Mouse (Mus musculus) hematopoietic stem cell, adult 5-6 weeks (primary cell): Measurements from ENCODE around the gene Calr4. TPM values are rescaled to one million over a fixed set of nuclear protein-coding genes. Genes with fewer than 3 reads are reported as not detected.

Experiments
- ATAC-seq, 2 experiments: fragments of 125-278 bp in 1 of 2; replicated peaks in 1 of 2; 2 replicates each; pipeline ENCODE4 v1.8.0; 2016 to 2017; ENCODE audit warnings: inconsistent platforms in 2 of 2, mild to moderate bottlenecking in 2 of 2, moderate number of reproducible peaks in 2 of 2, low read depth in 1 of 2, moderate TSS enrichment in 1 of 2; ENCODE audit not compliant: low FRiP score in 2 of 2, poor library complexity in 2 of 2, severe bottlenecking in 2 of 2, insufficient read depth in 1 of 2, low TSS enrichment in 1 of 2
- total RNA-seq: library from RNA; stranded (forward); fragments of 172-1452, 232-1000 nt; gene quantifications from 2 replicates; pipeline ENCODE4 v1.2.3, GENCODE M21; 2017

Gene Calr4
- total RNA-seq, 1 experiment from 2014 or later, result not detected

DNA sequence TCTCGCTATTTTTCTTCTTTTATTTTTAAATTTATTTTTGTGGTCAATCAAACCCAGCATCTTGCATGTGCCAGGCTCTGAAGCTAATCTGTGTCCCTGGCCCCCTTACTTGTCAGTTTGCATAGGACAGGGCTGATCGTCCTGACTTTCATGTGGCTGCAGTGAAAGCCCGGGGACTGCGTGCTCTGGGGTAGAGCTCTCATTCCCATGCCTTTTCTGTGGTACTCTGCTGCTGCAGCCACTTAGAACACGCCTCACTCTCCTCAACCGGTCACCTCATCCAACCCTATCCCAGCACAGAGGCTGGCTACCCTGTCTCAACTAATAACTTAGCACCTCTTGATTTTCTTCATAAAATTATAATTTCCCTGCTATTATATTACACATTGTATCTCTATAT, 8.7 kb upstream of the Calr4 start:
- ATAC-seq, result no peak

DNA sequence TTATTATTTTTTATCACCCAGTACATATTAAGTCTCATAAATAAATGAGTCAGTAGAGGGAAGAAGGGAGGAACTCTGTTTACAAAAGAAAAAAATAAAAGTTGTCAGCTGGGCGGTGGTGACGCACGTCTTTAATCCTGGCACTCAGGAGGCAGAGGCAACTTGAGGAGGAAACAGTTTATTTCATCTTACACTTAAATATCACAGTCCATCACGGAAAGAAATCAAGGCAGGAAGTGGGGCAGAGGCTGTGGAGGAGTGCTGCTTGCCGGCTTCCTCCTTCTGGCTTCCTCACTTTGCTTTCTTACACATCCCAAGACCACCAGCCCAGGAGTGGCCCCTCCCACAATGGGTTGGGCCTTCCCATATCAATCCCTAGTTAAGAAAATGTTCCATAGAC, 8.2 kb upstream of the Calr4 start:
- no peak for ATAC-seq

DNA sequence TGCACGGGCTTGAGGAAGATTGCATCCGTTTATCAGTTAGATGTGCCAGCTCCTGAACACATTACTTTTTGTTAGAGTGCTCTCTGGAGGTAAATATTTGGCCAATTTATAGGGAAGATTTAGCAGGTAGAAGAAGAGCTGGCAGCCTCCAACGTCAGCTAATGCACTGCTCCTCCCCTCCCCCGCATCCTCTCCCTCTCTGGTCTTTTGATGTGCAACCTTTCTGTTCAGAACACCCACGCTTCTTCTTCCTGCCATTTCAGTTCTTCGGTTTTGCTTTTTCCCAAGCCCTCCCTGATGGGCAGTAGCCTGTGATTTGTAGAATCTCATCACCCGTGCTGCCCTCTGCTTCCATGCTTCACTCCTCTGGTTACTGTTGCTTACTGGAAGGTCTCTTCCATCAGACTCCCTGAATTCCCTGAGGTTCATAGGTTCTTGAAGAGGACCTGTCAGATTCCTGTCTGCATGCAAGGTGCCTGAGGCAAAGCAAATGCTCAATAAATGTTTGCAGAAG, 4.5 kb upstream of the Calr4 start:
- ATAC-seq, result no peak

DNA sequence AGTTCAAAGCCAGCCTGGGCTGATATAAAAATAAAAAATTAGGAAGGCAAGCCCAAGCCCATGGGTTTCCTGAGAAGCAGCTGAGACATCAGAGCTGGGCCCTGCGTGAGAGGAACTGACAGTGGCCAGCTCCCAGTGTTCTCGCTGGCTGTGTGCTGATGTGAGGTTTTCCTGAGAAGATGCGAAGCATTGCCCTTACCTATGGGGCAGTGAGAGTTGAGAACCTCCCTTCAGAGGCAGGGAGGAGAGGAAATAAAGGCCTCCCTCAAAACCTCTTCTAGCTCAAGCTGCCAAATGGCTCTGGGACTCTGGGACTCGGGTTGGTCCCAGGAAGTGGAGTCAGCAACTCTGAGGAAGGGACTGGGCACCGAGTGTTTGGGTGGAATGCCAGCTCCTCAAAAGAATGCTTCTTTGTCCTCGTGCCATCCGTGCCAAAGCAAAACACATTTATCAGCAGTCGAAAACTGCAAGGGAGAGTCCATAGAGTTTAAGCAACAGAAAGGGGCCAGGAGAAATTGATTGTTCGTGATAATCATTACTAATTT, 593 bp downstream of the Calr4 start:
- no peak for ATAC-seq

DNA sequence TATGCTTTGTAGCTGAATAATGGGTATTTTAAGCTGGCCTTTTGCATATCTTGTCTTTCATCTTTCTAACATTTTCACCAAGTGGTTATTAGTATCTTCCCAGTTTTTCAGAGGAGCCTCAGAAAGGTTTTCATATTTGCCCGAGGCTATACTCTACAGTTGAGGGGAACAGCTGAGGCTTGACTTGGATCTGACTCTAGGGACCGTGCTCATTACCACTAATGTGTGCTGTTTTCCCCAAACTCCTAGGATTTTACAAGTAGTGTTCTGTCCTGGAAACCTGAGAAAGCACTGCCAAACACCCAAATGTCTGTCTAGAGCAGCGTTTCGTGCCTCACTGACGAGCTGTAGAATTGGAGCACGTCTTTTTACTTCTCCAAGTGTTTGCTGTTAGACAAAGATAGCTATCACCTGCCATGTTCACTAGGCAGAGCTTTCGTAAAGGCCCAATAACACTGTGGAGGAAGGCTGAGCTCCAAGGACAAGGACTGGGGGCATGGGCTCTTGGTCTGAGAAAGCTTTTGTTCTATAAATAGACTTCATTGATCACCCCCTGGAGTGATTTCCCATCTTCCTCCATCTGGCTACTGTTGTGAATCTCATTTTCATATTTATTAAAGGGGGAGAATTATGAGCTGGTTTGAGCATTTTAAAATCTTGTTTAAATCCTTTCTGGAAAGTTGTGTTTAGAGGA, 2.0 kb downstream of the Calr4 start:
- ATAC-seq, result no peak

DNA sequence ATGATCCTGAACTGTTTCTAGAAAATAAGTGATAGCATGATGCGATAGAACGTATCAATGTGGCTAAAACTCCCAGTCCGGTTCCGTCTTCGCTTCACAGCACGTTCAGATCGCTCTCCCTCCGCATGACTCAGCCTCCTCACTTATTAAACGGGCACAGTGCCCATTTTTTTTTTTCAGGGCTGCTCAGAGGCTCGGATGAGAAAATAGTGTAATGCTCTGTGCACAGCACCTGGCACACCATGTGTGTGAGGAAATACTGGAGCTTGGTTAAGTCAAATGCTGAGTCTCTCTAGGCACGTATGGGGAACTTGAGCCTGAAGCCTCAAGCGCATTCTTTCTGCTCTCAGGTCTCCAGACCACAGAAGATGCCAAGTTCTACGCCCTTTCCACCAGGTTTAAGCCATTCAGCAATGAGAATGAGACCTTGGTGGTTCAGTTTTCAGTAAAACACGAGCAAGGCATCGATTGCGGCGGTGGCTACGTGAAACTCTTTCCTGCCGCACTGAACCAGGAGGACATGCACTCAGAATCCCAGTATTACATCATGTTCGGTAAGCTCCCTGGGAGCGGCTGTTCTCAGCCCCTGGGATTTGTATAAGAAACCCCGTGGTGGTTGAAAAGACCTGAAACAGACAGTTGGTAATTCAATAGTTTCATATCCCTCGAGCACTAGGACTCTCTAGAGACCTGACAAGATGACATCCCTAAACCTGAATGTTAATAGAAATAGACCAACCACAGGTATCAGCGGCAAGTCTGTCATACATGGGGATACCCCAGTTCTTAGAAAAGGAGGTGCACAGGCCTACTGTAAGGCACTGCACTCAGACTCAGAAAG, 4.4 kb downstream of the Calr4 start:
- ATAC-seq, result no peak

DNA sequence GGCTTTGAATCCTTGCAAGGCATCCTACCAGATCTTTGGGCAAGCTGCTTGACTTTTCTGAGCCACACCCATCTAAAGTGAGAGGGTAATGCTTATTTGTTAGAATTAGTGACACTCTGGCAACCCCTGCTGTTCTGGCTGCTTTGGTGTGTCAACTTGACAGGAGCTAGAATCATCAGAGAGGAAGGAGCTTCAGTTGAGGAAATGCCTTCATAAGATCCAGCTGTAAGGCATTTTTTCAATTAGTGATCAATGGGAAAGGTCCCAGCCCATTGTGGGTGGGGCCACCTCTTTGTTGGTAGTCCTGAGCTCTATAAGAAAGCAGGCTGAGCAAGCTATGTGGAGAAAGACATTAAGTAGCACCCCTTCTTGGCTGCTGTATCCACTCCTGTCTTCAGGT, 6.9 kb downstream of the Calr4 start:
- ATAC-seq, result no peak

DNA sequence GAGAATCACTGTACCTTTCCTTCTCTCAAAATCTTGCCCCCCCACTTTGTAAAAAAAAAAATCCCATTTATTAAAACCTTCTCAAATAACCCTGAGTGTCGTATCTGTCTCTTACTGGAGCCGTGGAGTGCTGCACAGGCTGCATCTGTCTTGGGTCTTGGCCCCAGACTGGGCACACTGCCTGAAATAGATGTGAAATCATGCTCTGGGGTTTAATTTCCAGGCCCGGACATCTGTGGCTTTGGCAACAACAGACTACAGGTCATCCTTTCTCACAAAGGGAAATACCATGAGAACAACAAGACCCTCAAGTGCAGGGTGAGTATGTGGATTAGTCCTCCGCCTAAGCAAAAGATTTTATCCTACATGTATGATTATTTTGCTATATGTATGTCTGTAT, 7.6 kb downstream of the Calr4 start:
- no peak for ATAC-seq

DNA sequence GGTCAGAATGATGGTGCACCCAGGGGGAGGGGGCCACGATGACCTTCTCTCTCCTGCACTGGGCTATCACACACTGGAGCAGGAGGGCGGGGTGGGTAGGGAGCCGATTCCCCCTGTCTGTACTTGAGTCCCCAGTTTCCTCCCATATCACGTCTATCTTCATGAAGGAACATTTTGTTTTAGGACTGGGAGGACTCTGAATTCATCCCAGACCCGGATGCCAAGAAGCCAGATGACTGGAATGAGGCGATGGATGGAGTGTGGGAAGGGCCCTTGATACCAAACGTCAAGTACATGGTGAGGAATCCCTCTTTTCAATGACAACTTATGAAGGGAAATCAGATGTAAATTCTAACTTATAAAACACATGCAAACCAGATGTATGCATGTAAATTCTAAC, 10.2 kb downstream of the Calr4 start:
- no peak for ATAC-seq

DNA sequence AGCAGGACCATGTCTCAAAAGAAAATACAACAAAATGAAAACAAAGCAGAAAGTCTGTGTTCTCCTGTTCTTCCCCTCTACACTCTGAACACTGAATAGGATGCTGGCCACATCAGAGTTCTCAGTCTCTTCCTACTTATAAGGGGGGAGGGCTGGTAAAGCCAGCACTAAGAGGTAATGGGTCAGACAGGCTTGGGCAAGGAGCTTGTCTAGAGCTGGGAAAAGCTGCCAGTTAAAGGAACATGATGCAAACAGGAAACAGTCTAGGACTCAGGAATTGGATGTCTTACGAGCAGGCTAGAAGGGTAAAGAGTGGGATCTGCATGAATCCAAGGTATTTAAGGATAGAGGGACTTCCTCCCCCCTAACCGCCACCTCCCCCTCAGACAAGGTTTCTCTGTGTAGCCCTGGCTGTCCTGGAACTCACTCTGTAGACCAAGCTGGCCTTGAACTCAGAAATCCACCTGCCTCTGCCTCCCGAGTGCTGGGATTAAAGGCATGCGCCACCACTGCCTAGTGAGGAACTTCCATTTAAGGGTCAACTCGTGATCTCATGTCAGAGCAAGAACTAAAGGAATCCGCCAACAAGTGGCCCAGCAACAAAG, 10.8 kb downstream of the Calr4 start:
- no peak for ATAC-seq

DNA sequence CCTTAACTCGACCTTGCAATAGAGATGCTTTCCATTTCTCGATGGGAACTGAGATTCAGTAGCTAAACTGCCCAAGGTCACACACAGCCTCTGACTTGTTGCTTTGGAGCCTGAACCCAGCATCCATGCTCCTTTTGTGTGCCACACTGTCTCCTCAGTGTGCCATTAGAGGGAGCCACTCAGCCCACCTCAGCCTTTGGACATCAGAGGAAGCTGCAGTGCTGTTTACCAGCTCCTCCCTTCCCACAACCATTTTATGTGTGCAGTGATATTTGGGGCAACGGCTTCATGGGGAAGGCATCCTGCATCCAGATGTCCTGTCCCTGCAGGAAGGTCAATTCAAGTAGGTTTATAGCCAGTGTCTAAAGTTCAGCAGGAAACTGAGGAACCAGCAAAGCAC, 17.3 kb downstream of the Calr4 start:
- ATAC-seq, result peak; percentile 75 to 80

DNA sequence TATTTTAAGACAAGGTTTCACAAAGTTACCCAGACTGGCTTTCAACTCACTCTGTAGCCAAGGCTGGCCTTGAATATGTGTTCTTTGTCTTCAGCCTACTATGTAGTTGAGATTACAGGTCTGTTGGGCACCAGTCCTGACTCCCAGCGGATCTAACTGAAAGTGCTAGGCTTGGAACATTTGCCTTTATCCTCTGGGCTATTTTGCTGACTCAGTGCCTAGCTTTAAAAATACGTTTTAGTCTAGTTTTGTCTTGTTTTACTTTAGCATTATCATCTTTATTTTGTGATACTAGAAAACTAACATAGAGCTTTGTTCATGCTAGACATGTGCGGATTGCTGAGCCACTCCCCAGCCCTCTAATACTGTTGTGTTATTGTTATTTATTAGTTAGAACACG, 17.9 kb downstream of the Calr4 start:
- ATAC-seq, result no peak

DNA sequence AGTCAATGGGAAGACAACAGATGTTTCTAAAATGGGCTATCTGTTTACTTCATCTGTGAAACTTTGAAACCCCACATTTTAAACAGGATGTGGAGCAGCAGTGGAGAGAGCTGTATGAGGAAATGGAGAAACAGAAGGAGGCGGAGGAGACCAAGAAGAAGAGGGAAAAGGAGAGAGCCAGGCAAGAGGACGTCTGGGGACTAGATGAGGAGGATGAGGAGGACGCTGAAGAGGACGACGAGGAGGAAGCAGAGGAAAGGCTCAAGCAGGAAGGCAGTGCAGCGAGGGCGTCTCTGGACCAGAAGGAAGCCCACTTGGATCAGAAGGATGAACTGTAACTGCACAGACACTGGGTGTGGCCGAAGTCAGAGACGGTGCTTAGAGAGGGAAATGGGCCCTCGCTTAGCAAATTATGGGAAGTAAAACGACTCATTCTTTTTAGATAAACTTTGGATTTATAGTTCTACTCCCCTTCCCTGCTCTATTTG, 19.4 kb downstream of the Calr4 start:
- ATAC-seq, result no peak

DNA sequence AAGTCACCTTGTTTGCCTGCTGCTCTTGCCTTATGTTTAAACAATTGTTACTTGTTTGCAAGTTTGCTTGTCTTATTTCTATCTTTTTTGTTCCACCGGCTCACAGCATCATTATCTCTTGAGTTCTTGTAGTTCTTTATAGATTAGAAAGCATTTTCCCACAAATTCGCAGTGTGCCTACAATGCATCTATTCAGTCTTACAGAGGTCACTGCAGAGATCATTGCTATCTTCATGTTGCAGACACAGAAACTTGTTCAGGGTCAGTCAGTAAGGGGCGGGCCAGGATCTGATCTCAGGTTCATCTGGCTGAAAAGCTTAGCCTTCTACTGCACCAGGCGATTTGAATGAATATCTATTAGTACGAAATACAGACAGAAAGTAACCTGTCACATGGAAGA, 20.2 kb downstream of the Calr4 start:
- no peak for ATAC-seq

DNA sequence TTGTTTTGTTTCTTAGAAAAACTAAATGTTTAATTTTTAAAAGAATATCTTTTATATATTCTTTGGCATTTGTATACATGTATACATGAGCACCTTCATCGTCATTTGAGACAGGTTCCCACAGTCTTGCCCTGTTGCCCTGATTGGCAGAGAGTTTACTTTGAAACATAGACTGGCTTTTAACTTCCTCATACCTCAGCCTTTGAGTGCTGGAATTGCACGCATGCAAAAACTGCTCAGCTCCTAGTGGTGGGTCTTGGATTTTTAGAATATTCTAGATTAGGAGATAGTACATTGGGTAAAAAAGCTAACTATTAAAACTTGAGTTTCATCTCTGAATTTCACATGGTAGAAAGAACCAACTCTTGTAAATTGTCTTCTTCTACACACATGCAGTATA, 21.0 kb downstream of the Calr4 start:
- peak; percentile 60 to 63; a peak in 3 of 4 replicates for ATAC-seq

DNA sequence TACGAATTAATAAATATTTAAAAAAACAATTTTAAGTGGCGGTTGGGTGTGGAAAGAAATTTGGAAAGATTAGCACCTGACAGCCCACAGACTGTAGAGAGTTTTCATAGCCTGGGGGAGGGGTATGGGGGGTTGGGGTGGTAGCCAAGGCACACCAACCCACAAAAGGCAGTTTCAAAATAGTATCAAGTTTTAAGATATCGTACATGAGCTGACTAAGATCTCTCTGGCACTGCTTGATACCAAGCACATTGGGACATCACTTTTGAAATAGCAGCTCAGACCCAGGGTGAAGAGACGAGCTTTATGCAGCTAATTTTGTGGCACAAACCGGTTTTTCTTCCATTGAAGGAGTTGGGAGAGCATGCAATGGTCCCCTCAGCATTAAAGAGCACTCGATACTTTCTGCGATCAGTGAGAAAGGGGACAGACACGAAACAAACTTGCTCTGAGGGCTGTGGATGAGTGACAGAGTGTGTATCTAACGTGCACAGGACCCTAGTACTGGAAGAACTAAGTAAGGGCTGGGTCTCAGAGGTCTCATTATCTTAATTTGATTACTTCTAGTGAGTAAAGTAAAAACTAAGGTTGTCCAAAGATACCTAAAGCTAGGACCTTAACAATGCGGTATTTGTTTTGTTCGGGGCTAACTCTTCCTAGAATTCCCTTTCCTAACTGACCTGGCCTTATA, 21.6 kb downstream of the Calr4 start:
- no peak for ATAC-seq

DNA sequence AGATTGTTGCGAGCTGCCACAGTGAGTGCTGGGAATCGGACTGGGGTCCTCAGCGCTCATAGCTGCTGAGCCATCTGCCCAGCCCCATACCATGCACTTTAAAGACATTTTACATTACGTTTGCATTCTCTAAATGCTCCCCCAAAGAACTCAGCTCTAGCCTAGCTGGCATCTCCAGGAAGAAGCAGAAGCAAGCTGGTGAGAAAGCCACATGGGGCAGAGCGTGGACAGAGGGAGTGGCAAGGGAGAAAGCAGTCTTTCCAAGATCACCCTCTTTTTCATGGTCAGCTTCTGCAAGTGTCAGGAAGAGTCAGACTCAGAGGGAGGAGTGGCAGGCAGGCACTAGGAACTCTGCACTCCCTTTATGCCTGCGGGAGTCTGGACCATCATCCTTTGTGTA, 22.5 kb downstream of the Calr4 start:
- no peak for ATAC-seq
